Mouse (Mus musculus) urinary bladder, adult 2 months (tissue): ENCODE results near the gene Pdlim3. TPM values are rescaled to one million over a fixed set of nuclear protein-coding genes. Genes with fewer than 3 reads are reported as not detected.
A peak's percentile ranks its signal among the peaks of the same experiment; 100 is the strongest.
"Not testable (repeated sequence)": the region's sequence is repeated elsewhere in the genome, so short reads cannot be mapped to it uniquely, and the experiment has no call there.

Source experiments
- DNase-seq: peaks from one replicate; pipeline ENCODE4 v3.0.0; 2022; ENCODE audit warnings: low spot score
- polyA plus RNA-seq: library from polyadenylated mRNA; depleted of rRNA; stranded (reverse); fragments of >200 nt; gene quantifications from 2 replicates; pipeline ENCODE4 v1.2.3, GENCODE M21; 2012; rRNA removed

Gene Pdlim3
- 1,023 and 1,143 TPM in 2 replicates for polyA plus RNA-seq

DNA sequence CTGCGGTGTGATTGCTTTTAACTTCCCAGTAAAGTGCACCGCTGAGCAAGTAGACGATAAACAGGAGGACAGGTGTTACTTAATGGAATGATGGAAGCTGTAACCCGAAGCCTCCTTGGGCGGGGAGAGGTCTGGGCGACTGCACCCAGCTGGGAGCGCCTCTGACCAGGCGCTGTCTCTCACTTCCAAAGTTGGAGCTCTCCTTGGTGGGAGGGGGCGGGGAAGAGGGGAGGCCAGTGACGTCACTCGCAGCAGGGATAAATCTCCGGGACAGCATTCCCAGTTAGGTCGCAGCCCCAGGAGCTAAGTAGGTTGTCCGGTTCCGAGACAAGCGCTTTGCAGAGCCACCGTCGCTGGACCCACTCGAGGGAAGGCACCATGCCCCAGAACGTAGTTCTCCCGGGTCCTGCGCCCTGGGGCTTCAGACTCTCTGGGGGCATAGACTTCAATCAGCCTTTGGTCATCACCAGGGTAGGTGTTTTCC lies at the start of gene Pdlim3:
TSS of gene Pdlim3 (plus strand) at position 260 of the 484 bp plus-strand sequence.
- peak; percentile 49 for DNase-seq

DNA sequence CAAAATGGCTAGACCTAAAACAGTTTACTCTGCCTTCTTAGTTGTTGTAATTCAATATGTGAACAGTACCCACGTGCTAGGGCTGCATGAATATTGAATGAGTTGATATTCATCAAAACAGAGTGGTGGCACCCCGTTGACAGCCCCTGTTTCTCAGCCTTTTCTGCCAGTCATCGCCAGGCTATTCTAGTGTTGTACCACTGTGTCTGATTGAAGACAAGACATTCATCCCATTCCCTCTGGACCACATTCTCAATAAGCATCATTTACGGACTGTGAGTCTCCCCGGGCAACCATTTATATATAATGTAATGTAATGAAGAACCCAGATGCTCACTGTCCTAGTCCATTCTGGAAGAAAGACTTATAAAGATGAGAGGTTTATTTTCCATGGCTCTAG lies 42.0 kb upstream of the Pdlim3 start:
- DNase-seq, result no peak

DNA sequence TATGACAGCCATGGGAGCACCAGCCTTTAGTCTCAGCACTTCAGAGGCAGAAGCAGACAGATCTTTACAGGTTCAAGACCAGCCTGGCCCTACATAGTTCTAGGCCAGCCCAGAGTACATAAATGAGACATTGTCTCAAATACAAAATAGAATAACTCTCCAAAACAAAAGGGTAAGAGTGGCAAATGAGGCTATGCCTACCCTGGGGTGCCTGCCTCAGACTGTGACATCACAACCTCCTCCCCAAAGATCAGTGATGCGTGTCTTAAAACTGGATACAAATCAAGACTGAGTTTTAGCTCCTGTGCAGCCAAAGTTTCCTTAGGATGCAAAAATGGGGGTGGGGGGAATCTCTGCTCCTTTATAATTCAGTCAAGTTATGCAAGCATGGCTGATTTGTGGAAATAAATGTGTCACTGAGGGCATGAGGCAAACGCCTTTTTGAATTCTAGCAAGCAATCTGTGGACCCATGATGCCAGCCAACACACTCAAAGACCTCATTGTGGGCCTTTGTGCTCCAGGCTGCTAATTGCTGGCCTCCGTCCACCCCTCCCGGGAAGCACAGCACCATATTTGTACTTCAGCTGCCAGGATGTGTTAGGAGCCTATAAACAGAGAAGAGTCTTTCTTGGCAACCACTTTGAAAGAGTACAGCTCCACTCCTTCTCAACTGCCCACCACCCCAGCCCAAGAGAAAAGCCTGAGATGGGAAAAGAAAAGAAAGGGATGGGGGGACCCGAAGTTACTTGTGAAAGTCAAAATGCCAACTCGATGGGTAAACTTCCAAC lies 41.0 kb upstream of the Pdlim3 start:
- DNase-seq, result no peak

DNA sequence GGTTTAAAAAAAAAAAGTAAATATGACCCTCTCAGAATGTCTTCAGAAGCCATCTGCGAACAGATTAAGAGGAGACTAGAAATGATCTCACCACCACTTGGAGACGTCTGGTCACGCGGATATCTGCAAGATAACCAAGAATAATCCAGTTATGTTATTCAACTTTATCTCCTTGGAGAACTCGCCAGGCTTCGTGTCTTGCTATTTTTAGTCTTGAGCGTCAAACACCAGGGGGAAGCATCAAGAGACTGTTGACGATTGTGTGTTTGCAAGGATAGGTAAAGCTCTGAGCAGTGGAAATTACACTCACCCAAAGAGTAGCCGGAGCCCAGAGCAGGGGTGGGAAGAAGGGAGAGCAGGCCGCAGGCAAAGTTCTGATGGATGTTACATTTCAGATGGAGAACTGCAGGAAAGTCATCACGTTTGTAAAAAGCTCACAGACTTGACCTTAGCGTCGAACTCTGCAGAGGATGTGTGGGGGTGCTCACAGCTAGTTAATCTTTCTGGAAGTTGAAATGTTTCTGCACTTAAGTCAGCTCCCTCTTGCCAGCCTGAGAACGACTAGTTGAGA lies 40.3 kb upstream of the Pdlim3 start:
- DNase-seq, result no peak

DNA sequence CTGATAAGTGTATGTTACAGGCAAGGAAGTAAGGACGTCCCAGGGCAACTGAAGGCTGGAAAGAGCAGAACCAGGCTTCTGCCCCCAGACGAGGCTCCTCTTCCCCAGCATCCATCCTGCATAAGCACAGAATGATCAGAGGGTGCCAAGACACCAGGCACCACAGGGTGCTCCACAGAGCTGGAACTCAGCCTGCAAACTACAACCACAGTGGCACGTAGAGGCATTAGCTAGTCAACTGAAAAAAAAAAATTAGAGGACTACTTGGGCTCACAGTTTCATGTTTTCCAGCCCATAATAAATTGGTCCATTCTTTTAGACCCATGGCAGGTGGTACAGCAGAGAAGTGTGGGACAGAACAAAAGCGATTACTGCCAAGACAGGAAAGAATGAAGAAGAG lies 39.4 kb upstream of the Pdlim3 start:
- DNase-seq, result no peak

DNA sequence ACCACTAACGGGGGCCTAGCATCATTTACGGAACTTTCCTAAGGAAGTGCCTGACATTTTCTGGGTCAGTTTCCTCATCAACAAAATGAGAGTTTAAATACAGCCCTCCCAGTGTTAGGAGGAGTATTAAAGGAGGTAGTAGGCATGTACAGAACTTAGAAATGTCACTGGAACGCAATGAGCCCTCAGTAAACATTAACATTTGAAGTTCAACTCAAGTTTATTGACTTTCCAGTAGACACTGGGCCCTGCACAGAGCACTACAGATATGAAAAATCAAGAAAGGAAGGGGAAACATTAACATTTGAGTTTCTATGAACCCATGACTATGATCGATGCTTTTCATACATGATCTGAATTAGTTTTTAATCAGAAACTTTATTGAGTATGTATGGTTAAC lies 30.1 kb upstream of the Pdlim3 start:
- no peak for DNase-seq

DNA sequence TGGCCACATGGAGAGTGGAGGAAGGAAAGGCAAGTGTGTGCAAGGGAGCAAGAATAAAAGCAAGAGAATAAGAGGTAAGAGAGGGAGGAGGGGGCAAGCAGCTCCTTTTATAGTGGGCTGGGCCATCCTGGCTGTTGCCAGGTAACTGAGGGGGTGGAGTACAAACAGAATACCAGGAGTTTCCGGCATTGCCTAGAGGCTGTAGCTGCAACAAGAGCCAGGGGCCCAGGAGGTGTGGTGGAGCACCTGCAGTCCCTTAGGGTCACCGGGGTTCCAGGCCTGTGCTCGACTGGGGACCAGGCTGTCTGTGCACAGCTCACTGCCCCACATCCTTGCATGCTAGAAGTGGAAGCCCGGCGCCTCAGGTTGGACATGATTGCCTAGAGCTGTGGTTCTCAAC lies 27.5 kb upstream of the Pdlim3 start:
- no peak for DNase-seq

DNA sequence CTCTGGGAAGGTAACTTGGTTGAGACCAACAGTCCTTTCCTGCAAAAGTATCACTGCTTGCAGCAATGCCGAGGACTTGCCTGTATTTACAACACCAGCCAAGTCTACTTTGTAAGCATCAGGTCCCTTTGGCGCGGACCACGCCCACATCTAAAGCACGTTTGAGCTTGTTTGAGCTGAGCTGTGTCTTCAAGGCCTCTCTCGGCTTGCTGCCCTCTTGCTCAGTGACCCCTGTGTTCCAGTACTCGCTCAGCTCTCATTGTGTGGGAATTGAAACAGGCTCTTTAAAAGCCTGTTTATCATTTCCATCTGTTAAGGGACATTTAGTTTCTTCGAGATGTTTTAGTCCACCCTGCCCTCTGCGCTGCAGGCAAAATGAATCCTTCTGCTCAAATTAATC lies 26.9 kb upstream of the Pdlim3 start:
- DNase-seq, result no peak

DNA sequence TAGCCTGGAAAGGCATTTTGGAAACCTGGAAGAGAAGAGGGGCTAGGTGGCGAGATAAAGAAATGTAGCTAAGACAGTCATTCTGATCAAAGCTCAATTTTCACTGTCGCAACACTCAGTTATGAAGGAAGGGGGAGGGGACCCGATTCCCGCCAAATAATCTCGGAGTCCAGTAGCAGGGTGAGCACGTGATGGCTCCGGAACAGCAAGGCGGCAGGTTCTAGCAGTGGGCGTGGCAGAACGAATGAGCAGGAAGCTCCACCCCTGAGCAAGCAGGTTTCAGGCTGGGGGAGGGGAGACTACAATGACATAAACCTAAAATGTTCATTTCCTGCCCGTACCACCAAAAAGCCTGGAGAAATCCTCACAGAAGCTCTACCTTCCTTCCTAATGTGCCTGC lies 13.7 kb upstream of the Pdlim3 start:
- DNase-seq, result not testable (repeated sequence)

DNA sequence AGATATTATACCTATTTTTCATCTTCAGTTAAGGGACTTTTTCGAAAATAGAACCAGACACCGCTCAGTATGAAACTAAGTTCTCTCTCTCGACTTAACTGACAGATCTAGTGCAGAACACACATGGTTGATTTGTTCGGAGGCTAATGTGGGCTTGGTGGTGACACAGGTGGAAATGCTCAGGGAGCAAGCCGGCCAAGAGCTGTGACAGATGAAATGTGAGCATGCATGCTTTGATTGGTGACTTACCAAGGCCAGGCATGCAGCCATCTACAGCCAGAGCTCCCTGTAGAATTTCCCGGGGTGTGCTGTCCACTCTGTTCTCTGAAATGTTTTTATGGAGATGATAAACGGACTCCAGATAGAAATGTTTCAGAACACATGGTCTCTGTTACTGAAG lies 13.2 kb upstream of the Pdlim3 start:
- no peak for DNase-seq

DNA sequence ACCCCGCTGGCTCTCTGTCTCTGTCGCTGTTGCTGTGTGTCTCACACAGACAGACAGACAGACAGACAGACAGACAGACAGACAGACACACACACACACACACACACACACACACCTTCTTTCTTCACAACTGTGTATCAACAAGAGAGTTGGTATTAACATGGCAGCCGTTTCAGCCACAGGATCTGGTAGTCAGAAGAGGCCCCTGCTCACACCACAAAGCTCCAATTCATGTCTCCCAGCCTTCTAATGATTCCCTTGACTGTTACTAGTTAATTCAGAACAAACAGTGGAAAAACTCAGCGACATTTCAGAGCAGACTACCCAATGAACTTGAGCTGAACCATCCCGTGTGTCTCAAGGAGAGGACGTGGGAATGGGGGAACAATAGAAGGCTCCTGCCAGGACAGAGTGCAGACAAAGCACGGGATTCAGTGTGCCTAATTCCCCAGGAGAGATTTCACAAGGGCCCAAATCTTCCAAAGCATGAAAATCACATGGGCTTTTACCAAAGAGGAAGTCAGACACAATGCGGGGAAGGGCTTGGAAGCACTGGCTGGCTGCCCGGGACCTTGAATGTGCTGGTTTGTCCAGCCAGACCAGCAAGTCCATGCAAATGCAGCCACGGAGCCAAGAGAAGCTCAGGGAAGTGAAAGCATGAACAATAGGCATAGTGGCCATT lies 10.2 kb upstream of the Pdlim3 start:
- DNase-seq, result no peak

DNA sequence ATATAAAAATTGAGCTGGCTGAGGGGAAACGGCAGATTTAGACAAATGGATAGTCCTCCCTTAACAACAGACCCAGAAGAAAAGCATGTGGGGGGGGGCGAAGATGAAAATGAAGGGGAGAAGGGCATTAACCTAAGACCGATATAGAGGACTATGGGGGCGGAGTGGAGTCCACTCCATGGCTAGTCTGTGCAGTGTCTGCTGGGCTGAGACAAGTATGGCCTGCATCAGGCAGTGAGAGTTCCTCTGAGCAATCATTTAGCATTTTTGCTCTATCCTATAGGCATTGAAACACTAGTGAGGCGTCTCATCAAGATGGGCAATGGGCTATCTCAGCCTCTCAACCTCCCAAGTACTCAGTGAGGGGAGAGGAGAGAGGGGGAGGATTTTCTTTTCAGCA lies 8.9 kb upstream of the Pdlim3 start:
- no peak for DNase-seq

DNA sequence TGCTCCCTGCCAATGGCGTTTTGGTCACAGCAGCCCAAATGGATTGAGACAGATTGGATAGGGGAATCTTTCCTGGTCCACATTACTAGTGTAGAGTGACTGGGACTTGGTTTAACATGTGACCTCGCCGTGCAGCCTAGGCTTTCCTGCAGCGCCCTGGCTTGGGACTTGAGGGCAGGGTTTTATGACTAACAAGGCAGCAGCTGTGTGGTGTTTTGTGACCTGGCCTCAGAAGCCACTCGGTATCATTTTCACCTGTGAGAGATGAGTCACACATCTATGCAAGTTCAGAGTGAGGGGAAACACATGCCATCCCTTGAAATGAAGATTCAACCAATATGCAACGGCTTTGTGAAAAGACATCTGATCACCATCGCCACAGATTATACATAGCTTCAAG lies 7.6 kb upstream of the Pdlim3 start:
- DNase-seq, result no peak

DNA sequence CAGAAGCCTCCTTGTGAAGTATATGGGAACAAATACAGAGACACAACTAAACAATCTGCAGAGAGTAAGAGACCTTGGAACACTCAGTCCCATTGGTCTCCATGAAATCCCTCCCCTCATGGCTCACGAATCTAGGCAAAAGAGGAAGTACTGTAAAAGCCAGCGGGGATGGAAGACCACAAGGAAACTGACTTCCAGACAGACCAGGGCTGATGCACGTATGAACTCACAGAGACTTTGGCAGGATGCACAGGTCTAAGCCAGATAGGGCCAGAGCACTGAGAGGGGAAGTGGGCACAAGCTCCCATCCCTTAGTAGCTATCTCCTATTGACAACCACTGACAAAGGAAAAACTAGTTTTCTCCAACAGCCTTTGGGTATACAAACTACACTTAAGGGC lies 4.8 kb upstream of the Pdlim3 start:
- no peak for DNase-seq

DNA sequence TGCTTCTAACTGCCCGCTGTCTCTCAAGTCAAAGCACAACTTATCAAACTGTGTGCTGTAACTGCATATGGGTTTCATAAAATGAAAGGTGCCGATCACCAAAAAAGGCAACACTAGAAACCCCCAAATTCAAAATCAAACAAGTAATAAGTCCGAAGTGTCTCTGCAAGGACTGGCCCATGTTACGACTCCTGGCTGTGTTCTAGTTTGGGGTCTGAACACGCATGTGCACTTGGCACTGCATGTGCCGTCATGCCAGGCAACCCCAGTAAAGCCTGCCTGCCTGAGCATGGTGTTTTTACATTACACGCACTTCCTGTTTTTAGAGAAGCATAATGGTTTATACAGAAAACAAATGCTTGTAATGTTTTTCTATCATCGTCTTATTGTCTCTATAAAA lies 3.5 kb upstream of the Pdlim3 start:
- DNase-seq, result no peak

DNA sequence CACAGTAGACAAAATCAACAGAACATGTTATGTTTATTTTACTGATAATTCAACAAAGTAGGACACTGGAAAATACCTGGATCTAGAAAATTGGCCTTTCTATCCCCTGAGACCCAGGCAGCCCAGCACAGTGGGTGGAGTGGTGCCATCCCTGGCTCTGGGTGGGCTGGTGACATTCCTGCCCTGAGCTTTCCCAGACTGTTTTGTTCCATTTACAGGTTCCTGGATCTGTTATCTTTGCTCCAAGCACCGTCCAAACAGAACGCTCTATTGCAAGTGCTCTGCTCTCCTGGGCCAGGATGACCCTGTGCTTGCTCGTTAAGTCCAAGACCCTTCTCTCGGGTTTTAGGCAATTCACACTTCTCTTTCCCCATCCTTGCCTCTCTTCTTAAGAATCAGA lies 1.5 kb upstream of the Pdlim3 start:
- no peak for DNase-seq

DNA sequence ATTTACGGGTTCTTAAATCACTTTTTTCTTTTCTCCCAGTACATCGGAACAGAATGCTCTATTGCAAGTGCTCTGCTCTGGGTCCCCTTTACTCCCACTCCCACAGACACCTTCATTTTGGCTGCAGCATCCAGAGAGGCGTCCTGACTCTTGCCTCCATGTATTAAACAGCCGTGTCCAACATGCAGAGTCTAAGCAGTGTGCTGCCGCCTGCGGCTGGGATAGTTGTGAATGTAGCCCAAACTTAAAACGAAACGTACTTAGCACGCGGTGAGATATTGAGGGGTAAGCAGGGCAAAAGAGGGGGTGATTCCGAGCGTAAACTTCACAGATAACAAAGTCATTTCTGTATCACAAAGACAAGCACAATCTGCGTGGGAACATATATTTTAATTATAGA lies 709 bp upstream of the Pdlim3 start:
- no peak for DNase-seq

DNA sequence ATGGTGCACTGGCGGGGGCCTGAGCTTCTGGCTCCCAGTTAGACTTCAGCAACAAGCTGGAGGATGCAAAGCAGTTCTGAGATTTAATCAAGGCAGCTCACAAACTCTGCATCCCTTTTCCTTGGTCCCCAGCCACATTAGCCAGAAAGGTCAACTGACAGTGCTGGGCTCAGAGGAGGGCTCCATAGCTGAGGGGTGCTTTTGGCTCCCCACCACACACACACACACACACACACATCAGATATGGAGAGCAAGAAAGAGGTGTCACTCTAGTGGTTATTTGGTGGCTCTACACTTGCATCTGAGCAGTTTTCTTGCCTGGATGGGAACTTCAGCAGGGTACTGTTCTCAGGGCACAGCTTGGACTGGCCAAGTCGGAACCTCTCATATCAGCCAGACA lies 514 bp downstream of the Pdlim3 start:
- DNase-seq, result no peak

DNA sequence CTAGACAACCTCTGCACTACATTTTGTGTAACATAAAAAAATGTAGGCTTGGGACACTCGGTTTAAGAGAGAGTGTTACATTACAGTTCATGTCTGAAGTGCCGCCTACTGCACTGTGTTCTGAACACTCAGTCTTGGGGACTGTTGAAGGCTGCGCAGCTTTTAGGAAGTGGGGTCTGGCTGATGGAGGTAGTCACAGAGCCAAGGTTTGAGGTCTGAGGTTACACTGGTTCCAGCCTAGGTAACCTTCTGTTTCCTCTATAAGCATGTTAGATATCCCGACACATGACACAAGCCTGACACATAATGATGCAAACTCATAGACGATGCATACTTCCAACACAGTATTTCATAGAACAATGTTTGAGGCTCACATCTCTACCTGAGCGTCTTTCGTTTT lies 4.5 kb downstream of the Pdlim3 start:
- no peak for DNase-seq

DNA sequence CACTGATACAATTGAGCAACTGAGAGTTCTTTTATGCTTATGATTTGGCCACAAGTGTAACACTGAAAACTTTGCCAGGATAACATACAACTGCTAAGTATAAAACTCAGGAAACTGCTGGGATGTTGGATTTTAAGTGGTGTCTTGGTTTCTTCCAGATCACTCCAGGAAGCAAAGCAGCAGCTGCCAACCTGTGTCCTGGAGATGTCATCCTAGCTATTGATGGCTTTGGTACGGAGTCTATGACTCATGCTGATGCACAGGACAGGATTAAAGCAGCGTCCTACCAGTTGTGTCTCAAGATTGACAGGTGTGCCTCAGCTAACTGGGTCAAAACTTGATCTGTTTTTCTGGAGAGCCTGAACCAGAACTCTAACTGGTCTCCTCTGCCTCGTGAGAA lies 11.3 kb downstream of the Pdlim3 start:
- DNase-seq, result no peak

DNA sequence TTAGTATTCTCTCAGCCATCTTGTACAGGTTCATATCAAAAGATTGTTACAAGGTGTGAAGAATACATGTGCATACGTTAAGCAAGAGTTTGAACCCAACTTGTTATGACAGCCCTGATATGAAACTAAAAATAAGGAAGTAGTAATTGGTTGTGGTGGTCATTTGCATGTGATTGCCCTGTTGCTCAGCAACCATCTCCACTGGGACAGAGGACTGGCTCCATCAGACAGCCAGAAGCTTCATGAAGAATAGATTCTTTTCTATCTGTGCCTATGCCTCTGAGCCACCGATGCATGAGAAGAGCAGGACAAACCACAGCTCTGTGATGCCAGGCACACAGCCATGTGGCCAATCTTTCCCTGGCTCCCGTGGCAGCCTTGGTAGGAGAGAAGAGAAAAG lies 14.5 kb downstream of the Pdlim3 start:
- DNase-seq, result no peak

DNA sequence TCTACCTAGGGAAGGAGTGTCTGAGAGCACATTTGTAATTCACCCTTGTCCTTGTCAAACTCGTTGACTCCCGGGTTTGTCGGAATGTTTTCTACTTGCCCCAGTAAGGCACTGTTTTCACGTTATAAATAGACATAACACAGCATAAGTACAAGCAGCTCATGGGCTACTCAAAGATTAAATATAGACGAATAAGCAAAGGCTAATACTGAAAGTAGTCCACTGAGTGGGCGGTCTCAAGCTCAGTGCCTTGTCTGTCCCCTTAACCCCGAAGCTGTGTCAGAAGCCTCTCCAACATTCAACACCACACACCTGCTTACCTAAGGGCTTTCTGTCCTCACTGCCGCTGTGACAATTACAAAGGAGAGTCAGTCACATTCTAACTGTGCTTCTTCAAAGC lies 16.4 kb downstream of the Pdlim3 start:
- DNase-seq, result no peak

DNA sequence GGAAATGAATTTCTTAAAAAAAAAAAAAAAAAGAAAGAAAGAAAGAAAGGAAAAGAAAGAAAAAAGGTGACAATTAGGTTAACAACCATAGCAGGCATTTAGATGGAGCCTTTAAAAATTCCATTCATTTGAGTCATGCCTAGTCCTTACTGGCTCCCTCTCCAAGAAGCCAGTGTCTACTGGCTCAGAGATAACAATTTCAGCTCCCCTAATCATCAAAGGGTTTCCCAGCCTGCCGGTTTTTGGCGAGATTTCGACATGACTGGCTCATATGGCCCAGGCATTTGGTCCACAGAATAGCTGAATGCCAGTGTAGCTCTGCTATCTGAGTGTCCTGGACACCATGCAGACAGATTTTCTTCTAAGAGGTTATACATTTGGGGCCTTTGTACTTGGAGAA lies 18.4 kb downstream of the Pdlim3 start:
- no peak for DNase-seq
